Mouse (Mus musculus) large intestine, adult 2 months (tissue): ENCODE measurements around the gene Ccdc57. TPM values are rescaled to one million over a fixed set of nuclear protein-coding genes. Genes with fewer than 3 reads are reported as not detected.

Source experiments
- DNase-seq: peaks from one replicate; pipeline ENCODE4 v3.0.0-alpha.2; 2012; ENCODE audit warnings: low read depth, low spot score
- WGBS: fragments of 180-500 bp; shearing (Covaris S2); methylation state at CpG from one replicate; pipeline ENCODE4 v1.1.7; 2018; 5-methylcytosine and 5-hydroxymethylcytosine counted together
- polyA plus RNA-seq: library from polyadenylated mRNA; depleted of rRNA; stranded (reverse); fragments of >200 nt; gene quantifications from 2 replicates; pipeline ENCODE4 v1.2.3, GENCODE M21; 2012; rRNA removed

Ccdc57 gene
- polyA plus RNA-seq, result 0.90 and 1.1 TPM in 2 replicates

- peak; percentile 57 for DNase-seq
- 9% methylated on average over 44 of the region's 44 CpGs for WGBS
These were observed at the start of gene Ccdc57 for GRCm38 (mm10) chr11:120932564-120933398. Ccdc57 (minus strand) TSS chr11:120932872.

GRCm38 (mm10) chr11:120982459-120982858 lies 49.8 kb upstream of the Ccdc57 start:
- no peak for DNase-seq

- no peak for DNase-seq
- 69% methylated on average over 4 of the region's 4 CpGs for WGBS
These were observed 49.0 kb upstream of the Ccdc57 start for GRCm38 (mm10) chr11:120981661-120982060.

GRCm38 (mm10) chr11:120980427-120981035 lies 47.9 kb upstream of the Ccdc57 start:
- WGBS, result 29% methylated on average over 9 of the region's 9 CpGs
- no peak for DNase-seq

- 60% methylated on average over 8 of the region's 8 CpGs for WGBS
- no peak for DNase-seq
These were observed 47.2 kb upstream of the Ccdc57 start for GRCm38 (mm10) chr11:120979711-120980426.

GRCm38 (mm10) chr11:120973318-120973717 lies 40.6 kb upstream of the Ccdc57 start:
- WGBS, result 37% methylated on average over 6 of the region's 6 CpGs

GRCm38 (mm10) chr11:120971237-120971636 lies 38.6 kb upstream of the Ccdc57 start:
- no peak for DNase-seq
- 86% methylated on average over 5 of the region's 5 CpGs for WGBS

More at GRCm38 (mm10) chr11:120973318-120973717, 40.6 kb upstream of the Ccdc57 start:
- DNase-seq, result no peak

- WGBS, result 91% methylated on average over 5 of the region's 5 CpGs
- no peak for DNase-seq
These were observed 37.1 kb upstream of the Ccdc57 start for GRCm38 (mm10) chr11:120969742-120970141.

GRCm38 (mm10) chr11:120965587-120965986 lies 32.9 kb upstream of the Ccdc57 start:
- DNase-seq, result no peak
- 87% methylated on average over 4 of the region's 4 CpGs for WGBS

GRCm38 (mm10) chr11:120964195-120965157 lies 31.8 kb upstream of the Ccdc57 start:
- WGBS, result 79% methylated on average over 10 of the region's 10 CpGs
- DNase-seq, result no peak

- DNase-seq, result no peak
- 89% methylated on average over 7 of the region's 7 CpGs for WGBS
These were observed 30.2 kb upstream of the Ccdc57 start for GRCm38 (mm10) chr11:120962909-120963308.

GRCm38 (mm10) chr11:120962050-120962771 lies 29.5 kb upstream of the Ccdc57 start:
- WGBS, result 93% methylated on average over 13 of the region's 13 CpGs
- no peak for DNase-seq

- 75% methylated on average over 7 of the region's 7 CpGs for WGBS
- DNase-seq, result no peak
These were observed 28.9 kb upstream of the Ccdc57 start for GRCm38 (mm10) chr11:120961594-120961993.

GRCm38 (mm10) chr11:120960248-120960647 lies 27.6 kb upstream of the Ccdc57 start:
- WGBS, result 29% methylated on average over 1 of the region's 1 CpGs
- no peak for DNase-seq

GRCm38 (mm10) chr11:120959564-120959963 lies 26.9 kb upstream of the Ccdc57 start:
- no peak for DNase-seq

GRCm38 (mm10) chr11:120959066-120959465 lies 26.4 kb upstream of the Ccdc57 start:
- DNase-seq, result no peak
- WGBS, result 88% methylated on average over 18 of the region's 18 CpGs

More at GRCm38 (mm10) chr11:120959564-120959963, 26.9 kb upstream of the Ccdc57 start:
- 77% methylated on average over 3 of the region's 3 CpGs for WGBS

GRCm38 (mm10) chr11:120957731-120958257 lies 25.1 kb upstream of the Ccdc57 start:
- no peak for DNase-seq
- 32% methylated on average over 15 of the region's 15 CpGs for WGBS

- no peak for DNase-seq
- WGBS, result 46% methylated on average over 8 of the region's 8 CpGs
These were observed 24.4 kb upstream of the Ccdc57 start for GRCm38 (mm10) chr11:120957052-120957451.
